15 mouse cellular contexts compared by ENCODE assay signal in the genomic region with DNA sequence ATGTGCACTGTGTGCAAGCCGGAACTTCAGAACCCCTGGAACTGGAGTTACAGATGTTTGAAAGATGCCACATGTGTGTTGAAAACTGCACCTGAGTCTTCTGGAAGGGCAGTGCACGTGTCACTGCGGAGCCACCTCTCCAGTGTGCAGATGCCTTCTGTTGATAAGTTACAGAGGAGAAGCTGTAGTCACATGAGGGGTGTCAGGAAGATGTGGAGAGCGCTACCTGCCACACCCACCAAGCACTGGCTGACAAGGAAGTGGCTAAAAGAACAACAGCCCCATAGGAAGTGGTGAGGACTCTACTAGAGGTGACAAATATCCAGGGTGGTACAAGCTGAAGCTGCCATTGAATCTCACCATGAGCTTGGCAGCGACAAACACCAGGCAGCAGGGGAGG. TPM values are rescaled to one million over a fixed set of nuclear protein-coding genes. Genes with fewer than 3 reads are reported as not detected.
DNase-seq lines count a peak whose midpoint lies in the region; ATAC-seq and TF ChIP-seq lines count a peak whose summit lies in the region.
"Had no signal": no experiment of that assay in that cellular context is flagged by ENCODE, and none has a peak within 500 bp of the region (broad histone marks: within the 10 kb centered on the region; RNA-seq: fewer than 3 reads in every experiment).

No protein-coding gene starts in this region.

- no peaks in the 10 kb centered on the region for H3K27me3 ChIP-seq in liver, adult 2 months (ENCODE audit: control insufficient read depth, insufficient read depth, low read length)
- peaks cover 7% of the 10 kb centered on the region; the same call in 1 of the 2 replicates for H3K27me3 ChIP-seq in heart, embryonic 10.5 days (ENCODE audit: insufficient read depth, poor library complexity, severe bottlenecking)
- no peaks in the 10 kb centered on the region for H3K27me3 ChIP-seq in heart, embryonic 11.5 days (ENCODE audit: control insufficient read depth, insufficient read depth, low read length)
- H3K27me3 ChIP-seq: neural tube, embryonic 12.5 days had no signal

- no peak for TF ChIP-seq CTCF in liver, adult 2 months (IDR thresholded peaks at IDR 0.05; ENCODE audit: low read depth, low read length)

- 67% methylated on average over 5 of the region's 5 CpGs for WGBS in liver, adult 2 months
- WGBS in heart, embryonic 10.5 days: 49% methylated on average over 5 of the region's 5 CpGs
- 49% methylated on average over 5 of the region's 5 CpGs for WGBS in heart, embryonic 11.5 days (ENCODE audit: insufficient replicate concordance)

- no peak overlapping the region for H3K9ac ChIP-seq in liver, adult 2 months (ENCODE audit: low read depth, low read length)
- H3K9ac ChIP-seq in heart, embryonic 11.5 days (ENCODE audit: low read depth, low read length): no peak overlapping the region
- H3K9ac ChIP-seq: forebrain, embryonic 12.5 days; neural tube, embryonic 12.5 days had no signal

- ATAC-seq in activated CD4-positive, CD25-positive, alpha-beta regulatory T cell, adult 4 months: peak; percentile 92
- no peak for ATAC-seq in heart, embryonic 11.5 days (replicated peaks; ENCODE audit: insufficient number of reproducible peaks, low FRiP score, low TSS enrichment)

- no peak for TF ChIP-seq POLR2A in liver, adult 2 months (IDR thresholded peaks at IDR 0.05; ENCODE audit: extremely low read depth, insufficient read depth, low read length)

- H3K4me2 ChIP-seq in heart, embryonic 11.5 days: no peak overlapping the region
- H3K4me2 ChIP-seq: forebrain, embryonic 12.5 days; neural tube, embryonic 12.5 days had no signal

- no peak overlapping the region for H3K4me3 ChIP-seq in liver, adult 2 months (ENCODE audit: insufficient read depth, low read depth, low read length)
- H3K4me3 ChIP-seq in heart, embryonic 10.5 days: no peak overlapping the region
- H3K4me3 ChIP-seq in heart, embryonic 11.5 days (ENCODE audit: low read depth, low read length): no peak overlapping the region
- H3K4me3 ChIP-seq: forebrain, embryonic 12.5 days; neural tube, embryonic 12.5 days had no signal

- no peak overlapping the region for H3K27ac ChIP-seq in liver, adult 2 months (replicated peaks; ENCODE audit: insufficient read depth, low read depth, low read length)
- no peak overlapping the region for H3K27ac ChIP-seq in heart, embryonic 10.5 days
- H3K27ac ChIP-seq in heart, embryonic 11.5 days (ENCODE audit: low read depth, low read length): no peak overlapping the region
- H3K27ac ChIP-seq: forebrain, embryonic 12.5 days; neural tube, embryonic 12.5 days had no signal

- peak; percentile 62 to 69 for DNase-seq in CD8-positive naive resting alpha-beta T cell, adult 2 months (ENCODE audit: low read depth in 2 of 2, low spot score in 2 of 2)
- peak; percentile 15 for DNase-seq in liver, adult 2 months (ENCODE audit: extremely low read depth, low read depth, low spot score)
- DNase-seq in natural killer cell, adult 2 months (ENCODE audit: low spot score in 2 of 2): peak; percentile 71 to 83
- DNase-seq in heart, adult 11 months: no peak
- no peak for DNase-seq in ovary, postnatal 36 days (ENCODE audit: low spot score)
- DNase-seq in heart, embryonic 10.5 days (ENCODE audit: low spot score): no peak
- DNase-seq: kidney, adult 11 months; layer of hippocampus, postnatal 36 days; right cerebral cortex, postnatal 25 days had no signal

- no peaks in the 10 kb centered on the region for H3K36me3 ChIP-seq in liver, adult 2 months (ENCODE audit: control insufficient read depth, insufficient read depth, low read length)
- no peaks in the 10 kb centered on the region for H3K36me3 ChIP-seq in heart, embryonic 10.5 days
- no peaks in the 10 kb centered on the region for H3K36me3 ChIP-seq in heart, embryonic 11.5 days (ENCODE audit: control insufficient read depth, insufficient read depth, low read length)
- H3K36me3 ChIP-seq: forebrain, embryonic 12.5 days; neural tube, embryonic 12.5 days had no signal

- H3K9me3 ChIP-seq in heart, embryonic 10.5 days: no peaks in the 10 kb centered on the region
- H3K9me3 ChIP-seq in heart, embryonic 11.5 days (replicated peaks; ENCODE audit: control insufficient read depth, low read length): no peaks in the 10 kb centered on the region
- H3K9me3 ChIP-seq: forebrain, embryonic 12.5 days; neural tube, embryonic 12.5 days had no signal

- no peaks in the 10 kb centered on the region for H3K79me2 ChIP-seq in liver, adult 2 months (ENCODE audit: control insufficient read depth, insufficient read depth, low read length)

- H3K4me1 ChIP-seq in liver, adult 2 months (ENCODE audit: control insufficient read depth, insufficient read depth, low read length): no peaks in the 10 kb centered on the region
- H3K4me1 ChIP-seq in heart, embryonic 10.5 days: peaks cover 41% of the 10 kb centered on the region
- peaks cover 15% of the 10 kb centered on the region; the same call in 1 of the 2 replicates for H3K4me1 ChIP-seq in heart, embryonic 11.5 days (ENCODE audit: control insufficient read depth, insufficient read depth, low read length)
- H3K4me1 ChIP-seq: neural tube, embryonic 12.5 days had no signal

RNA-seq across cellular contexts. Expression of gene Ifitm10, which starts 19.7 kb away (rescaled TPM):
- polyA plus RNA-seq in activated CD4-positive, CD25-positive, alpha-beta regulatory T cell, adult 4 months (2017; shearing (Covaris generic)): 1 to 10 TPM; 1.9 to 2.5 TPM
- total RNA-seq in liver, adult 2 months (2014; rRNA removed): 0.54 and 0.65 TPM in 2 replicates
- 0.71 and 1.00 TPM in 2 replicates for polyA plus RNA-seq in liver, adult 2 months (2012; rRNA removed)
- polyA plus RNA-seq in heart, embryonic 10.5 days (2016; fragmentation: Nextera tagmentation; extraction: Ambion mirVana): 7.7 and 12.5 TPM in 2 replicates
- polyA plus RNA-seq in heart, embryonic 11.5 days (2014; fragmentation: Nextera tagmentation; extraction: Ambion mirVana): 7.6 and 8.3 TPM in 2 replicates

RNA-seq across cellular contexts. Expression of gene Gm49369, which starts 28.6 kb away (rescaled TPM):
- not detected for polyA plus RNA-seq in activated CD4-positive, CD25-positive, alpha-beta regulatory T cell, adult 4 months (2017; shearing (Covaris generic))
- total RNA-seq in liver, adult 2 months (2014; rRNA removed): 126 and 130 TPM in 2 replicates
- polyA plus RNA-seq in liver, adult 2 months (2012; rRNA removed): 0.38 TPM in 1 of 2 replicates, not detected in the other
- polyA plus RNA-seq in heart, embryonic 10.5 days (2016; fragmentation: Nextera tagmentation; extraction: Ambion mirVana): 0.55 and 0.92 TPM in 2 replicates
- polyA plus RNA-seq in heart, embryonic 11.5 days (2014; fragmentation: Nextera tagmentation; extraction: Ambion mirVana): 1.9 TPM in 1 of 2 replicates, not detected in the other
- total RNA-seq: layer of hippocampus, postnatal 36 days had no signal

RNA-seq across cellular contexts. Expression of gene Ctsd, which starts 34.0 kb away (rescaled TPM):
- 100 to 1,000 TPM; 287 to 288 TPM for polyA plus RNA-seq in activated CD4-positive, CD25-positive, alpha-beta regulatory T cell, adult 4 months (2017; shearing (Covaris generic))
- 215 and 244 TPM in 2 replicates for total RNA-seq in liver, adult 2 months (2014; rRNA removed)
- 355 and 444 TPM in 2 replicates for polyA plus RNA-seq in liver, adult 2 months (2012; rRNA removed)
- polyA plus RNA-seq in heart, embryonic 10.5 days (2016; fragmentation: Nextera tagmentation; extraction: Ambion mirVana): 293 and 402 TPM in 2 replicates
- polyA plus RNA-seq in heart, embryonic 11.5 days (2014; fragmentation: Nextera tagmentation; extraction: Ambion mirVana): 378 and 446 TPM in 2 replicates

RNA-seq across cellular contexts. Expression of gene Krtap5-4, which starts 50.5 kb away (rescaled TPM):
- not detected for polyA plus RNA-seq in activated CD4-positive, CD25-positive, alpha-beta regulatory T cell, adult 4 months (2017; shearing (Covaris generic))
- total RNA-seq in liver, adult 2 months (2014; rRNA removed): not detected in 2 replicates
- polyA plus RNA-seq in liver, adult 2 months (2012; rRNA removed): not detected in 2 replicates
- 0.34 TPM in 1 of 2 replicates, not detected in the other for polyA plus RNA-seq in heart, embryonic 10.5 days (2016; fragmentation: Nextera tagmentation; extraction: Ambion mirVana)
- polyA plus RNA-seq in heart, embryonic 11.5 days (2014; fragmentation: Nextera tagmentation; extraction: Ambion mirVana): 0.26 TPM in 1 of 2 replicates, not detected in the other
- total RNA-seq: heart, adult 8-10 months; layer of hippocampus, postnatal 36 days had no signal
- polyA plus RNA-seq: brain, embryonic 14.5 days; forebrain, embryonic 12.5 days; neural tube, embryonic 12.5 days had no signal

RNA-seq across cellular contexts. Expression of gene Krtap5-1, which starts 56.9 kb away (rescaled TPM):
- polyA plus RNA-seq in activated CD4-positive, CD25-positive, alpha-beta regulatory T cell, adult 4 months (2017; shearing (Covaris generic)): not detected
- total RNA-seq in liver, adult 2 months (2014; rRNA removed): not detected in 2 replicates
- polyA plus RNA-seq in liver, adult 2 months (2012; rRNA removed): not detected in 2 replicates
- not detected in 2 replicates for polyA plus RNA-seq in heart, embryonic 10.5 days (2016; fragmentation: Nextera tagmentation; extraction: Ambion mirVana)
- not detected in 2 replicates for polyA plus RNA-seq in heart, embryonic 11.5 days (2014; fragmentation: Nextera tagmentation; extraction: Ambion mirVana)
- total RNA-seq: heart, adult 8-10 months; layer of hippocampus, postnatal 36 days had no signal
- polyA plus RNA-seq: brain, embryonic 14.5 days; forebrain, embryonic 12.5 days; neural tube, embryonic 12.5 days had no signal

Comparison
In these comparisons a context has a peak if more than half of its experiments do, and no peak if none do; other contexts are left out.
1. DNase-seq: peak in CD8-positive naive resting alpha-beta T cell, adult 2 months (2 of 2), liver, adult 2 months (single experiment) and natural killer cell, adult 2 months (2 of 2); none in heart, adult 11 months (single experiment), ovary, postnatal 36 days (single experiment) and heart, embryonic 10.5 days (single experiment).